Mouse (Mus musculus) midbrain, postnatal 0 days (tissue): ENCODE measurements around the gene Dhx30. TPM values are rescaled to one million over a fixed set of nuclear protein-coding genes. Genes with fewer than 3 reads are reported as not detected.

ENCODE experiments used
- ATAC-seq: fragments of 200-750 bp; cut with Nextera tagmentation; 2 replicates; pipeline ENCODE4 v1.8.0; 2017; ENCODE audit warnings: moderate number of reproducible peaks, mild to moderate bottlenecking, moderate TSS enrichment, moderate library complexity; ENCODE audit not compliant: low FRiP score
- DNase-seq: peaks from one replicate; pipeline ENCODE4 v3.0.0-alpha.2; 2015; ENCODE audit warnings: low spot score
- H3K27ac ChIP-seq: fragments of 300-500 bp; sonication (generic); 2 replicates; pipeline ENCODE4 v1.5.1; 2014; ENCODE audit warnings: low read depth, mild to moderate bottlenecking, low read length, mixed read lengths
- H3K27me3 ChIP-seq: fragments of 300-500 bp; sonication (generic); 2 replicates; pipeline ENCODE4 v1.6.1; 2014; ENCODE audit warnings: low read length, control low read depth, mixed read lengths; ENCODE audit not compliant: insufficient read depth
- H3K36me3 ChIP-seq: fragments of 300-500 bp; sonication (generic); 2 replicates; pipeline ENCODE4 v1.6.1; 2014; ENCODE audit warnings: low read length, control low read depth, mixed read lengths; ENCODE audit not compliant: insufficient read depth
- H3K4me1 ChIP-seq: fragments of 300-500 bp; sonication (generic); 2 replicates; pipeline ENCODE4 v1.6.1; 2014; ENCODE audit warnings: mild to moderate bottlenecking, control low read depth, antibody characterized with exemption, low read length, mixed read lengths; ENCODE audit not compliant: insufficient read depth
- H3K4me2 ChIP-seq: fragments of 300-500 bp; sonication (generic); 2 replicates; pipeline ENCODE4 v1.6.1; 2014; ENCODE audit warnings: low read depth, mild to moderate bottlenecking, low read length, mixed read lengths; ENCODE audit not compliant: poor library complexity, severe bottlenecking
- H3K4me3 ChIP-seq: fragments of 300-500 bp; sonication (generic); 2 replicates; pipeline ENCODE4 v1.5.1; 2014; ENCODE audit warnings: low read depth, mild to moderate bottlenecking, low read length, moderate library complexity
- H3K9ac ChIP-seq: fragments of 300-500 bp; sonication (generic); replicated peaks from 2 replicates; pipeline ENCODE4 v1.6.1; 2014; ENCODE audit warnings: mild to moderate bottlenecking, low read length, moderate library complexity, mixed read lengths; ENCODE audit not compliant: poor library complexity, severe bottlenecking
- H3K9me3 ChIP-seq: fragments of 300-500 bp; sonication (generic); 2 replicates; pipeline ENCODE4 v1.6.1; 2016; ENCODE audit warnings: low read length, control low read depth
- CTCF ChIP-seq: IDR thresholded peaks from 2 replicates; pipeline ENCODE4 v1.5.1; 2016; ENCODE audit warnings: antibody characterized with exemption, mild to moderate bottlenecking
- WGBS: fragments of 180-500 bp; shearing (Covaris S2); extraction: QIAGEN DNeasy Blood & Tissue Kit; methylation state at CpG from one replicate; pipeline ENCODE4 v1.1.7; 2014; 5-methylcytosine and 5-hydroxymethylcytosine counted together
- polyA plus RNA-seq: library from polyadenylated mRNA; unstranded; fragments of >200 nt; fragmentation: Nextera tagmentation; extraction: Ambion mirVana; gene quantifications from 2 replicates; pipeline ENCODE4 v1.2.1, GENCODE M21; 2015
- total RNA-seq: library from RNA; depleted of rRNA; stranded (reverse); fragments of >200 nt; gene quantifications from 2 replicates; pipeline ENCODE4 v1.2.3, GENCODE M21; 2014; rRNA removed

Gene Dhx30
- total and polyA plus RNA-seq, 2 experiments from 2014 or later: 129 to 145 TPM

DNA sequence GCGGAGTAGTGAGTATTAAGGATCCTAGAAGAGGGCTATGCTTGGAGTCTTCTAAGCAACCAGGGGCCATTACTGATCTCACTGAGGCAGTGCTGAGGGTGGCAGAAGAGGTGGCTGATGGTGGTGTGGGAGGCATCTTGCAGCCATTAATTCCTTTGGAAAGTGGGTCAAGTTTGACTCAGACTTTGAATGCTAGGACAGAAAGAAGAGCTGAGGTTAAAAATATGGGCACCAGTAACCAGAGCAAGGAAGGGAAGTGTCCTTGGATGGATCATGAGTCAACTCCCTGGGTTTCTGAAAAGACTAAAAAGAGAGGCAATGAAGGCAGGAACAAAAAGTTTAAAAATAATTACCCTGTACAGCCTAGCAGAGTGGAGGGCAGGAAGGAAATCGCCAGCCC, 79.1 kb downstream of the Dhx30 start:
- peak overlapping the region; percentile 47; the same call in 1 of the 2 replicates for H3K27ac ChIP-seq
- H3K4me2 ChIP-seq: no peak overlapping the region
- WGBS: 94% methylated on average over 2 of the region's 2 CpGs
- TF ChIP-seq CTCF: no peak
- H3K9ac ChIP-seq: no peak overlapping the region
- H3K27me3 ChIP-seq: no peaks in the 10 kb centered on the region
- DNase-seq: no peak
- no peaks in the 10 kb centered on the region for H3K9me3 ChIP-seq
- peaks cover 36% of the 10 kb centered on the region for H3K36me3 ChIP-seq
- ATAC-seq: no peak
- H3K4me3 ChIP-seq: no peak overlapping the region
- H3K4me1 ChIP-seq: no peaks in the 10 kb centered on the region

GRCm38 (mm10) chr9:110037895-110038294, 79.7 kb downstream of the Dhx30 start:
- ATAC-seq (no peak), DNase-seq (no peak)
- no peak overlapping the region for H3K4me2 ChIP-seq
- no peak overlapping the region for H3K9ac ChIP-seq
- peaks cover 36% of the 10 kb centered on the region for H3K36me3 ChIP-seq
- H3K9me3 ChIP-seq: no peaks in the 10 kb centered on the region
- no peaks in the 10 kb centered on the region for H3K27me3 ChIP-seq
- H3K4me1 ChIP-seq: no peaks in the 10 kb centered on the region
- H3K27ac ChIP-seq: 0 out of 2 replicates have a peak overlapping the region, but pooled peaks have one; percentile 47
- WGBS: 85% methylated on average over 8 of the region's 8 CpGs
- no peak for TF ChIP-seq CTCF
- no peak overlapping the region for H3K4me3 ChIP-seq

DNA sequence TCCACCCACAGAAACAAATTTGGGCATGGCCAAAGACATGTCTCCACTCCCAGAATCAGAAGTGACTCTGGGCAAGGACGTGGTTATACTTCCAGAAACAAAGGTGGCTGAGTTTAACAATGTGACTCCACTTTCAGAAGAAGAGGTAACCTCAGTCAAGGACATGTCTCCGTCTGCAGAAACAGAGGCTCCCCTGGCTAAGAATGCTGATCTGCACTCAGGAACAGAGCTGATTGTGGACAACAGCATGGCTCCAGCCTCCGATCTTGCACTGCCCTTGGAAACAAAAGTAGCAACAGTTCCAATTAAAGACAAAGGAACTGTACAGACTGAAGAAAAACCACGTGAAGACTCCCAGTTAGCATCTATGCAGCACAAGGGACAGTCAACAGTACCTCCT, 82.5 kb downstream of the Dhx30 start:
- WGBS: 79% methylated on average over 4 of the region's 4 CpGs
- H3K4me2 ChIP-seq: no peak overlapping the region

More for the DNA sequence above, 82.5 kb downstream of the Dhx30 start:
- DNase-seq (no peak), ATAC-seq (no peak)
- H3K4me3 ChIP-seq: no peak overlapping the region
- H3K27me3 ChIP-seq: no peaks in the 10 kb centered on the region
- no peaks in the 10 kb centered on the region for H3K9me3 ChIP-seq
- H3K36me3 ChIP-seq: peaks cover 32% of the 10 kb centered on the region
- H3K4me1 ChIP-seq: no peaks in the 10 kb centered on the region
- no peak for TF ChIP-seq CTCF
- no peak overlapping the region for H3K27ac ChIP-seq
- H3K9ac ChIP-seq: no peak overlapping the region

Other genes with a start within 250 kb of the Dhx30 start
- gene Cdc25a, start 242.3 kb downstream of the Dhx30 start, total RNA-seq: 7.5 and 11.8 TPM in 2 replicates
- 6.7 and 6.8 TPM in 2 replicates for gene Cdc25a, start 242.3 kb downstream of the Dhx30 start, polyA plus RNA-seq
- gene Map4, start 186.4 kb downstream of the Dhx30 start, total RNA-seq: 290 and 293 TPM in 2 replicates
- gene Map4, start 186.4 kb downstream of the Dhx30 start, polyA plus RNA-seq: 221 and 225 TPM in 2 replicates
- 34.0 and 42.3 TPM in 2 replicates for gene Smarcc1, start 122 bp downstream of the Dhx30 start, total RNA-seq
- 49.9 and 57.9 TPM in 2 replicates for gene Smarcc1, start 122 bp downstream of the Dhx30 start, polyA plus RNA-seq
- 456 and 504 TPM in 2 replicates for gene Cspg5, start 126.0 kb upstream of the Dhx30 start, total RNA-seq
- gene Cspg5, start 126.0 kb upstream of the Dhx30 start, polyA plus RNA-seq: 325 and 340 TPM in 2 replicates
- gene Elp6, start 187.3 kb upstream of the Dhx30 start, total RNA-seq: 28.8 and 35.5 TPM in 2 replicates
- 30.5 and 34.8 TPM in 2 replicates for gene Elp6, start 187.3 kb upstream of the Dhx30 start, polyA plus RNA-seq
- 146 and 162 TPM in 2 replicates for gene Scap, start 215.5 kb upstream of the Dhx30 start, total RNA-seq
- 56.6 and 59.3 TPM in 2 replicates for gene Scap, start 215.5 kb upstream of the Dhx30 start, polyA plus RNA-seq